Mouse (Mus musculus) limb, embryonic 12.5 days (tissue): ENCODE measurements at regions not wholly inside any gene's neighbourhood (a gene's known extent, or its start where the extent isn't known, plus 50 kb on each side); places are given as distances from the start of the nearest gene placed in this dataset.

Source experiments
- ATAC-seq: fragments of 200-750 bp; cut with Nextera tagmentation; 2 replicates; pipeline ENCODE4 v1.8.0; 2017; ENCODE audit warnings: low read depth, moderate TSS enrichment; ENCODE audit not compliant: insufficient number of reproducible peaks, insufficient read depth, low FRiP score, low TSS enrichment
- H3K27ac ChIP-seq: fragments of 300-500 bp; sonication (generic); 2 replicates; pipeline ENCODE4 v1.5.1; 2016; ENCODE audit warnings: mild to moderate bottlenecking, moderate library complexity
- H3K27me3 ChIP-seq: fragments of 300-500 bp; sonication (generic); 2 replicates; pipeline ENCODE4 v1.6.1; 2016; ENCODE audit warnings: mild to moderate bottlenecking, moderate library complexity
- H3K36me3 ChIP-seq: fragments of 300-500 bp; sonication (generic); 2 replicates; pipeline ENCODE4 v1.6.1; 2016; ENCODE audit warnings: mild to moderate bottlenecking, moderate library complexity
- H3K4me1 ChIP-seq: fragments of 300-500 bp; sonication (generic); replicated peaks from 2 replicates; pipeline ENCODE4 v1.6.1; 2016
- H3K4me2 ChIP-seq: fragments of 300-500 bp; sonication (generic); 2 replicates; pipeline ENCODE4 v1.6.1; 2016; ENCODE audit warnings: mild to moderate bottlenecking, moderate library complexity
- H3K4me3 ChIP-seq: fragments of 300-500 bp; sonication (generic); replicated peaks from 2 replicates; pipeline ENCODE4 v1.5.1; 2016; ENCODE audit warnings: mild to moderate bottlenecking
- H3K9ac ChIP-seq: fragments of 300-500 bp; sonication (generic); replicated peaks from 2 replicates; pipeline ENCODE4 v1.6.1; 2016; ENCODE audit warnings: mild to moderate bottlenecking, moderate library complexity
- H3K9me3 ChIP-seq: fragments of 300-500 bp; sonication (generic); 2 replicates; pipeline ENCODE4 v1.6.1; 2016; ENCODE audit warnings: mild to moderate bottlenecking, moderate library complexity
- WGBS: fragments of 180-500 bp; shearing (Covaris S2); methylation state at CpG from one replicate; pipeline ENCODE4 v1.1.7; 2016; 5-methylcytosine and 5-hydroxymethylcytosine counted together

- no peaks in the 10 kb centered on the region for H3K9me3 ChIP-seq
- no peak overlapping the region for H3K4me3 ChIP-seq
- no peak for ATAC-seq
- H3K27me3 ChIP-seq, result peaks cover 22% of the 10 kb centered on the region
- no peak overlapping the region for H3K4me2 ChIP-seq
- H3K4me1 ChIP-seq, result peaks cover 15% of the 10 kb centered on the region
- H3K9ac ChIP-seq, result no peak overlapping the region
- no peaks in the 10 kb centered on the region for H3K36me3 ChIP-seq
- no peak overlapping the region for H3K27ac ChIP-seq
- 48% methylated on average over 2 of the region's 2 CpGs for WGBS
Measured at GRCm38 (mm10) chr13:54880204-54880603, 69.0 kb upstream of the Unc5a start.

- no peak overlapping the region for H3K4me3 ChIP-seq
- no peaks in the 10 kb centered on the region for H3K36me3 ChIP-seq
- 50% methylated on average over 9 of the region's 9 CpGs for WGBS
- ATAC-seq, result no peak
- peaks cover 20% of the 10 kb centered on the region for H3K27me3 ChIP-seq
- no peak overlapping the region for H3K27ac ChIP-seq
- H3K9me3 ChIP-seq, result no peaks in the 10 kb centered on the region
- peaks cover 31% of the 10 kb centered on the region for H3K4me1 ChIP-seq
- no peak overlapping the region for H3K9ac ChIP-seq
- no peak overlapping the region for H3K4me2 ChIP-seq
Measured at GRCm38 (mm10) chr13:54882781-54883180, 66.4 kb upstream of the Unc5a start.

- Histone ChIP-seq H3K9me3 (no peaks in the 10 kb centered on the region), H3K4me3 (no peak overlapping the region), H3K36me3 (no peaks in the 10 kb centered on the region), H3K27me3 (peaks cover 20% of the 10 kb centered on the region), H3K4me1 (peaks cover 31% of the 10 kb centered on the region), H3K4me2 (peak overlapping the region; percentile 28), H3K27ac (no peak overlapping the region), H3K9ac (no peak overlapping the region)
- 0 out of 2 replicates have a peak, but pooled peaks have one; percentile 20 for ATAC-seq
- 46% methylated on average over 17 of the region's 17 CpGs for WGBS
Measured at GRCm38 (mm10) chr13:54883748-54884708, 65.2 kb upstream of the Unc5a start.

GRCm38 (mm10) chr13:54884709-54885460 lies 64.3 kb upstream of the Unc5a start:
- Histone ChIP-seq H3K4me1 (peaks cover 31% of the 10 kb centered on the region), H3K9ac (no peak overlapping the region), H3K4me3 (no peak overlapping the region), H3K4me2 (peak overlapping the region; percentile 28), H3K9me3 (no peaks in the 10 kb centered on the region), H3K36me3 (no peaks in the 10 kb centered on the region), H3K27me3 (peaks cover 20% of the 10 kb centered on the region), H3K27ac (0 out of 2 replicates have a peak overlapping the region, but pooled peaks have one; percentile 14)
- ATAC-seq, result peak; percentile 64; the same call in 1 of the 2 replicates
- 27% methylated on average over 14 of the region's 14 CpGs for WGBS

GRCm38 (mm10) chr13:54887366-54887921 lies 61.8 kb upstream of the Unc5a start:
- no peak for ATAC-seq
- WGBS, result 12% methylated on average over 18 of the region's 18 CpGs
- Histone ChIP-seq H3K9ac (peak overlapping the region; percentile 46; the same call in 1 of the 2 replicates), H3K4me3 (peak overlapping the region; percentile 34), H3K27ac (no peak overlapping the region), H3K36me3 (no peaks in the 10 kb centered on the region), H3K9me3 (no peaks in the 10 kb centered on the region), H3K4me2 (peak overlapping the region; percentile 55), H3K4me1 (peaks cover 33% of the 10 kb centered on the region), H3K27me3 (peaks cover 20% of the 10 kb centered on the region)

GRCm38 (mm10) chr13:54888021-54888420 lies 61.2 kb upstream of the Unc5a start:
- H3K4me2 ChIP-seq, result peak overlapping the region; percentile 55
- H3K4me3 ChIP-seq, result no peak overlapping the region; the same call in 1 of the 2 replicates
- peaks cover 37% of the 10 kb centered on the region for H3K4me1 ChIP-seq
- no peak overlapping the region for H3K9ac ChIP-seq
- H3K27me3 ChIP-seq, result peaks cover 20% of the 10 kb centered on the region
- no peak for ATAC-seq
- no peaks in the 10 kb centered on the region for H3K9me3 ChIP-seq
- no peak overlapping the region for H3K27ac ChIP-seq
- WGBS, result 58% methylated on average over 5 of the region's 5 CpGs
- H3K36me3 ChIP-seq, result no peaks in the 10 kb centered on the region

GRCm38 (mm10) chr13:54889684-54890399 lies 59.4 kb upstream of the Unc5a start:
- peaks cover 22% of the 10 kb centered on the region for H3K27me3 ChIP-seq
- H3K4me1 ChIP-seq, result peaks cover 25% of the 10 kb centered on the region
- H3K4me3 ChIP-seq, result no peak overlapping the region
- no peak overlapping the region for H3K27ac ChIP-seq
- ATAC-seq, result no peak
- H3K9me3 ChIP-seq, result no peaks in the 10 kb centered on the region
- H3K4me2 ChIP-seq, result no peak overlapping the region
- no peaks in the 10 kb centered on the region for H3K36me3 ChIP-seq
- H3K9ac ChIP-seq, result no peak overlapping the region
- WGBS, result 80% methylated on average over 8 of the region's 8 CpGs

- H3K27me3 ChIP-seq, result 0 out of 2 replicates have a peak, but pooled peaks cover 7% of the 10 kb centered on the region
- no peak overlapping the region for H3K9ac ChIP-seq
- no peak overlapping the region for H3K4me3 ChIP-seq
- WGBS, result 31% methylated on average over 1 of the region's 1 CpGs
- no peaks in the 10 kb centered on the region for H3K9me3 ChIP-seq
- H3K4me1 ChIP-seq, result peaks cover 8% of the 10 kb centered on the region
- no peaks in the 10 kb centered on the region for H3K36me3 ChIP-seq
- no peak overlapping the region for H3K4me2 ChIP-seq
- no peak for ATAC-seq
- H3K27ac ChIP-seq, result no peak overlapping the region
Measured at GRCm38 (mm10) chr13:54892572-54892971, 56.6 kb upstream of the Unc5a start.

- WGBS, result 33% methylated on average over 7 of the region's 7 CpGs
- Histone ChIP-seq H3K9me3 (no peaks in the 10 kb centered on the region), H3K4me1 (peaks cover 6% of the 10 kb centered on the region; the same call in 1 of the 2 replicates), H3K36me3 (no peaks in the 10 kb centered on the region), H3K27ac (no peak overlapping the region), H3K27me3 (0 out of 2 replicates have a peak, but pooled peaks cover 7% of the 10 kb centered on the region), H3K4me3 (no peak overlapping the region), H3K4me2 (no peak overlapping the region), H3K9ac (no peak overlapping the region)
- no peak for ATAC-seq
Measured at GRCm38 (mm10) chr13:54893651-54894050, 55.6 kb upstream of the Unc5a start.

GRCm38 (mm10) chr13:54895981-54896380 lies 53.2 kb upstream of the Unc5a start:
- WGBS, result 70% methylated on average over 5 of the region's 5 CpGs

More at GRCm38 (mm10) chr13:54895981-54896380, 53.2 kb upstream of the Unc5a start:
- Histone ChIP-seq H3K9ac (no peak overlapping the region), H3K4me3 (no peak overlapping the region), H3K27ac (no peak overlapping the region), H3K36me3 (no peaks in the 10 kb centered on the region), H3K4me1 (peaks cover 6% of the 10 kb centered on the region; the same call in 1 of the 2 replicates), H3K4me2 (no peak overlapping the region), H3K9me3 (no peaks in the 10 kb centered on the region), H3K27me3 (0 out of 2 replicates have a peak, but pooled peaks cover 7% of the 10 kb centered on the region)
- ATAC-seq, result no peak
